Mouse (Mus musculus) kidney, embryonic 15.5 days (tissue): ENCODE measurements around the gene Arap1. TPM values are rescaled to one million over a fixed set of nuclear protein-coding genes. Genes with fewer than 3 reads are reported as not detected.
A peak's percentile ranks its signal among the peaks of the same experiment; 100 is the strongest.

Experiments used
- ATAC-seq: fragments of 200-750 bp; cut with Nextera tagmentation; replicated peaks from 2 replicates; pipeline ENCODE4 v1.8.0; 2017; ENCODE audit warnings: moderate TSS enrichment; ENCODE audit not compliant: low FRiP score
- H3K27ac ChIP-seq: fragments of 300-500 bp; sonication (generic); 2 replicates; pipeline ENCODE4 v1.5.1; 2015; ENCODE audit warnings: mild to moderate bottlenecking, inconsistent platforms
- H3K27me3 ChIP-seq: fragments of 300-500 bp; sonication (generic); 2 replicates; pipeline ENCODE4 v1.6.1; 2015; ENCODE audit warnings: inconsistent platforms
- H3K36me3 ChIP-seq: fragments of 300-500 bp; sonication (generic); 2 replicates; pipeline ENCODE4 v1.6.1; 2015; ENCODE audit warnings: inconsistent platforms
- H3K4me1 ChIP-seq: fragments of 300-500 bp; sonication (generic); 2 replicates; pipeline ENCODE4 v1.6.1; 2015; ENCODE audit warnings: inconsistent platforms
- H3K4me2 ChIP-seq: fragments of 300-500 bp; sonication (generic); 2 replicates; pipeline ENCODE4 v1.6.1; 2015; ENCODE audit warnings: moderate library complexity, mild to moderate bottlenecking, inconsistent platforms
- H3K4me3 ChIP-seq: fragments of 300-500 bp; sonication (generic); replicated peaks from 2 replicates; pipeline ENCODE4 v1.5.1; 2015; ENCODE audit warnings: mild to moderate bottlenecking, inconsistent platforms
- H3K9ac ChIP-seq: fragments of 300-500 bp; sonication (generic); 2 replicates; pipeline ENCODE4 v1.6.1; 2015; ENCODE audit warnings: mild to moderate bottlenecking, inconsistent platforms
- H3K9me3 ChIP-seq: fragments of 300-500 bp; sonication (generic); replicated peaks from 2 replicates; pipeline ENCODE4 v1.6.1; 2016; ENCODE audit warnings: inconsistent platforms
- WGBS: fragments of 180-500 bp; shearing (Covaris S2); methylation state at CpG from one replicate; pipeline ENCODE4 v1.1.7; 2015; ENCODE audit warnings: mixed read lengths; 5-methylcytosine and 5-hydroxymethylcytosine counted together
- polyA plus RNA-seq: library from polyadenylated mRNA; unstranded; fragments of >200 nt; fragmentation: Nextera tagmentation; extraction: Ambion mirVana; gene quantifications from 2 replicates; pipeline ENCODE4 v1.2.1, GENCODE M21; 2015

Gene Arap1
- polyA plus RNA-seq, 1 experiment from 2014 or later: 97.1 TPM

DNA sequence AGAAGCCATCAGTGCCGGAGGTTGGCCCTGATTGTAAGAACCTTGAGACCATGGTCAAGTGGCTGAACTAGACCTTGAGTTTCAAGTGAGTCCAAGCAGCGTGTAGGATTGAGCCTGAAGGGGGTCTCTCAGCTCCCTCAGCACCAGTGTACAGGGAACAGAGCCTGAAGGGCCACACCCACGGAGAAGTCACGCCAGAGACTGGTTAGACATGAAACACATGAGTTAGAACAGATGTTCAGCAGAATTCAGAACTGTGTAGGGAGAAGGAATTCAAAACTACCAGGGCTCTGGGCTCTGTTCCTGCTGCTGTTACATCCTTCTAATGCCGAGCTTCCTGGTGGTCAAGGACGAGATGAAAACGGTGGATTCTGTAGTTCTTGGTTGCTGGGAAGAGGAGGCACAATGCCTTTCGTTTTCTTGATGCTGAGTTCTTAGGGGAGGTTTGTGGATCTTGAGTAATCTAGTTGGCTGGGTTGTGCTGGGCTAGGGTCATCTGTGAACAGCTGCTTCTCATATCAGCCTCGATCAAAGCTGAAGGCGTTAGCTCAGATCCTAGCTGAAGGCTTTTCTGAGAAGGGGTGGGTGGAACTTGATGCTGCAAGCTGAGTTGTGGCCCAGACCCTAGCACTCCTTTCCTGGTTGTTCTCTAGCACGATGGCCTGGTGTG lies 62.5 kb downstream of the Arap1 start, which contains the start of gene Gm45837:
Gm45837 (plus strand) TSS at position 620 of the 670 bp plus-strand sequence.
- H3K4me2 ChIP-seq: no peak within 1 kb of the TSS
- no peaks in the 10 kb centered on the region for H3K9me3 ChIP-seq
- WGBS: 67% methylated on average over 11 of the region's 11 CpGs
- peaks cover 52% of the 10 kb centered on the region for H3K36me3 ChIP-seq
- H3K4me3 ChIP-seq: no peak within 1 kb of the TSS
- H3K27ac ChIP-seq: no peak within 1 kb of the TSS
- H3K4me1 ChIP-seq: peaks cover 21% of the 10 kb centered on the region
- H3K9ac ChIP-seq: no peak within 1 kb of the TSS
- ATAC-seq: no peak
- no peaks in the 10 kb centered on the region for H3K27me3 ChIP-seq

DNA sequence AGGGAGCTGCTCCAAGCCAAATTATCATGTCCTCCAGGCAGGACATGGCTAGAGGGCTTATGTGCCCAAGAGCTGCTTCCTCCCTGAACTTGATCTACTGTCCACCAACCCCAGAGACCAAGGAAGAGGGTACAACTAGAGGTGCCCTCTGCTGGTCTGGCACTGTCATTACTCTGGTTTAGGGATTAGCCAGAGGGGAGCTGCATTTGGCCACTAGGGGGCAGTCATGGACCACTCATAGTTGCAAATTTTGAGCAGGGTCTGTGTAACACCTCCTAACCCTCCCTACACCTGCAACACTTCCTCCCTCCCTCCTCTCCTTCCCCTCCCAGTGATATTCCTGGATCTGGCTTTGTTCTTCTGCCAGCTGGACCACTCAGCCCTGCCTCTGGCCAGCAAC lies 64.9 kb downstream of the Arap1 start:
- H3K27ac ChIP-seq: no peak overlapping the region
- no peak overlapping the region for H3K4me2 ChIP-seq
- H3K4me3 ChIP-seq: no peak overlapping the region
- peaks cover 31% of the 10 kb centered on the region for H3K4me1 ChIP-seq
- peaks cover 5% of the 10 kb centered on the region; the same call in 1 of the 2 replicates for H3K27me3 ChIP-seq
- no peaks in the 10 kb centered on the region for H3K9me3 ChIP-seq
- peaks cover 34% of the 10 kb centered on the region for H3K36me3 ChIP-seq
- no peak overlapping the region for H3K9ac ChIP-seq
- no peak for ATAC-seq

DNA sequence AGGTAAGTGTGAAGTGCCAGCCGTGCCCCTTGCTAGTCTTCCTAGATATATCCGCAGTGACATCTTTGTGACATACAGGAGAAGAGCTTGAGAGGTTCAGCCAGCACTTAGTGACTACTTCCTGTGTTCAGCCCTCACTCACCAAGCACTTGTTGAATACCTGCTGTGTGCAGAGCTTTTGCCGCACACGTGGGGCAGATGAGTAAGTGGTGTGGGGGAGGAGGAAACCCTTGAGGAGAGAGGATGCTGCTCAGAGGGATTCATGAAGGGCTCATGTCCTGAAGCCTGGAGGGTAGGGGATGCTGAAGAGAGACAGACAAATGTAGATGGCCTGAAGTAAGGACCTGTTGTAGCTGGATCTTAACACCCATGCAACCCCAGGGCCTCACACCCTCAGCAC lies 66.3 kb downstream of the Arap1 start:
- H3K4me1 ChIP-seq: peaks cover 31% of the 10 kb centered on the region
- no peaks in the 10 kb centered on the region for H3K9me3 ChIP-seq
- no peak overlapping the region for H3K9ac ChIP-seq
- ATAC-seq: no peak
- 46% methylated on average over 4 of the region's 4 CpGs for WGBS
- no peak overlapping the region for H3K27ac ChIP-seq
- no peak overlapping the region for H3K4me2 ChIP-seq
- H3K4me3 ChIP-seq: no peak overlapping the region
- H3K27me3 ChIP-seq: peaks cover 9% of the 10 kb centered on the region; the same call in 1 of the 2 replicates
- H3K36me3 ChIP-seq: peaks cover 20% of the 10 kb centered on the region

DNA sequence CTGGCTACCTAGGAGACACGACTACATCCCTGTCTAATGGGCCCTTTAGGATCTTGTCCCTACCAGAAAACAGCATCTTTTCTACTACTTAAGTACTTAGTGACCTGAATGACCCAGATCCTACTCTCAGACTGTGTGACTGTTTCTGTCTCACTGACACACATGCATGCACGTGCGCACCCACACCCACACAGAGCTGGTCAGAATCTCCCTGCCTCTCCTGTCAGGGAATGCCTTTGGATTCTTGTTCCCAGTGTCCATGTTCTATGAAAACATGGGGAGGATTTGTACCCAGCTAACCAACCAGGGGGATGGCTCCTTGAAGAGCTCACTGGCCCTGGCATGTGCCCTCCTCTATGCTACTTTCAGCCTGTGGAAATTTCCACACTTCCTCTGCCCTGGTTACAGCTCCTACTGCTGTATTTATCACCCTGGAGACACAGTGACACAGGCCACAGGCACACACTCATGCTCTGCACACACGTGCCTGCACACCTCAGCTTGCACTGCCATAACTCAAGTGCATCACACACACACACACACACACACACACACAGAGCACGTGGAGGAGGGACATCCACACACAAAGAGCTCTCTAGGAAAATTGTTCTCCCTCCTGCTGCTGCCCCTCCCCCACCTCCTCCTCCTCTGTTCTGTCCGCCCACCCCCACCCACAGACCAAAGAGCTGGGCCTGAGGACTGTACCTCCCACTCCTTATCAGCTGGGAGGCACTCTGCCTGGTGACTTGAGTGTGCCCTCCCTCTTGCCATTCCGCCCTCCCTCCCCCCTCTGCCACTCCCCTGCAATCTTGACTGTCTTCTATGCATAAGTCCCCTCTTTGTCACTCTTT lies 67.0 kb downstream of the Arap1 start:
- no peak overlapping the region for H3K4me2 ChIP-seq
- peaks cover 17% of the 10 kb centered on the region; the same call in 1 of the 2 replicates for H3K36me3 ChIP-seq
- ATAC-seq: peak; percentile 34
- no peak overlapping the region for H3K4me3 ChIP-seq
- H3K27me3 ChIP-seq: peaks cover 14% of the 10 kb centered on the region
- H3K27ac ChIP-seq: 0 out of 2 replicates have a peak overlapping the region, but pooled peaks have one; percentile 24
- H3K9ac ChIP-seq: no peak overlapping the region
- no peaks in the 10 kb centered on the region for H3K9me3 ChIP-seq
- peaks cover 34% of the 10 kb centered on the region for H3K4me1 ChIP-seq
- 23% methylated on average over 7 of the region's 7 CpGs for WGBS

DNA sequence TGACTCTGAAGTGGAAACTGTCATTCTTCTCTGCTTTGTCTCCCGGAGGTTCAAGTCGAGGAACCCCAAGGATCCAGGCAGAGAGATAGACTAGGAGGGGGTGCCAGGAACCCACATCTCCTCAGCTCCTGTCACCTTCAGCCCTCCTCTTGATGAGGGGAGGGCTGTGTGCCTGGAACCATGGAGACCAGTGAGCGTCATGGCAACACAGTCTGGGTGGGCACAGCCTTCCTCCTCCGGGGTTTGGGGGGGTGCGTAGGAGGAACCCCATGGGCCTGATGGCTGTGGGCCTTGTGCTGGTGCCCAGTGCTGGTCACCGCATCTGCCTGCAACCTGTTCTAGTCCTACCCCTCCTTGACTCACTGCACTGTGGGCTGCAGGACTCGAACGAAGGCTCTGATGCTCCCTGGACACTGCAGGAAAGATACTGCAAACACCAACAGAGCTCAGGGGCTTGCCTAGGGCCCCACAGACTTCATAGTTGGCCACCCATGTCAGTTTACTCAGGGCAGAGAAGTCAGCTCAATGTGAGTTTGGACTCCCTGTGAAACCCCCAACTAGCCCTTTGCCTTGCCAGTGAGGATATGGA lies 67.7 kb downstream of the Arap1 start:
- 35% methylated on average over 8 of the region's 8 CpGs for WGBS
- no peak overlapping the region for H3K9ac ChIP-seq

DNA sequence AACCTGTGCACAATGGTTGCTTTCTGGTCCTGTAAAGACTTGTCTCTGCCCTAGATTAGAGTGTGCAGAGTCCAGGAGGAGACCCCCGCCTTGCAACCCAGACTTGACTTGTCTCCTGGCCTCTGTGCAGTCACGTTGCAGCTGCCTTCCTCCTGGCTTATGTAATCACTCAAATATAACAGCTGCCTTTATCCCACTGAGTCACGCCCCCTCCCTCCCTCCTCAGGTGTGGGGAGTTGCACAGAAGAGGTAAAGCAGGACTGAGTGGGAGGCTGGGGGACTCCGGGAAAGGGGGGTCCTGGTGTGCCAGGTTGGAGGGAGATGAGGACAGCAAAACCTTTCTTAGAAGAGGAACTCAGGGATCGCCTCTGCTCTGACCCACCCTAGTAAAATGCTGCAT lies 68.5 kb downstream of the Arap1 start:
- WGBS: 62% methylated on average over 5 of the region's 5 CpGs
- no peak overlapping the region for H3K9ac ChIP-seq
- peaks cover 10% of the 10 kb centered on the region; the same call in 1 of the 2 replicates for H3K36me3 ChIP-seq
- H3K4me2 ChIP-seq: no peak overlapping the region
- no peak for ATAC-seq
- H3K27me3 ChIP-seq: peaks cover 20% of the 10 kb centered on the region
- no peaks in the 10 kb centered on the region for H3K9me3 ChIP-seq
- H3K27ac ChIP-seq: no peak overlapping the region
- H3K4me1 ChIP-seq: peaks cover 34% of the 10 kb centered on the region
- no peak overlapping the region for H3K4me3 ChIP-seq

More for the DNA sequence above, 67.7 kb downstream of the Arap1 start:
- no peak overlapping the region for H3K4me2 ChIP-seq
- 0 out of 2 replicates have a peak overlapping the region, but pooled peaks have one; percentile 24 for H3K27ac ChIP-seq
- H3K4me3 ChIP-seq: no peak overlapping the region
- no peak for ATAC-seq
- peaks cover 13% of the 10 kb centered on the region; the same call in 1 of the 2 replicates for H3K36me3 ChIP-seq
- peaks cover 20% of the 10 kb centered on the region for H3K27me3 ChIP-seq
- H3K9me3 ChIP-seq: no peaks in the 10 kb centered on the region
- peaks cover 34% of the 10 kb centered on the region for H3K4me1 ChIP-seq

DNA sequence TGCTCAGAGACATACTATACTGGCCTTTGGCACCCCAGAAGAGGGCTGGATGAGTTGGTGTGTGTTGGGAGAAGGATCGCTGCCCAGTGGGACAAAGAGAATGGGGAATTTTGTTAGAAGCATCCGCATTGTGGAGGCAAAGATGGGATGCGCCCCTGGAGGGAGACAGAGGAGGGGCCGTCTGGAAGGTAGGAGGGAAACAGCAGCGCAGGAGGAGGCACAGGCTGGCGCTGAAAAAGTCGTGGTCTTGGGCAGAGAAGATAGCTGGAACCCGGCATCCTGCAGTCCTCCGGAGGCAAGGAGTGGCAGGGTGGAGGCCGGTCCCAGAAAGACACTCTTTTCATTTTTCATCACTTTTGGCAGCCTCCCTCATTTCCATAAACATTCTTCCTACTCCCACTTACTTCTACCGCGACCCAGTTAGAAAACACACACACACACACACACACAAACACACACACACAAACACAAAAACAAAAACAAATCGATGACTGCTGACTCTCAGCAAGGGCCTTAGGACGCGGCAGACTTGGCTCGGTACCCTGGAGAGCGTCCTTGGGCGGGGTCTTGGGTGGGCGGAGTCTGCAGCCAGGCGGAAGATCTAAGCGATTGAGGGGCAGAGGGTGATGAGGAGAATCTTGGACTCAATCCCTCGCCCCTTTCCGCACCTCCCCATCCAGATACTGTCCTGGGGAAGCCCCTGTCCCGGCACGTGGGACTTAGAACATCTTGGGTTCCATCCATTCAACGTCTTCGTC lies 71.3 kb downstream of the Arap1 start:
- H3K4me1 ChIP-seq: peaks cover 25% of the 10 kb centered on the region
- H3K27me3 ChIP-seq: peaks cover 27% of the 10 kb centered on the region
- no peaks in the 10 kb centered on the region for H3K36me3 ChIP-seq
- 4% methylated on average over 27 of the region's 27 CpGs for WGBS
- no peak overlapping the region for H3K9ac ChIP-seq
- H3K4me2 ChIP-seq: no peak overlapping the region
- no peak for ATAC-seq
- H3K4me3 ChIP-seq: no peak overlapping the region
- no peaks in the 10 kb centered on the region for H3K9me3 ChIP-seq
- H3K27ac ChIP-seq: no peak overlapping the region

DNA sequence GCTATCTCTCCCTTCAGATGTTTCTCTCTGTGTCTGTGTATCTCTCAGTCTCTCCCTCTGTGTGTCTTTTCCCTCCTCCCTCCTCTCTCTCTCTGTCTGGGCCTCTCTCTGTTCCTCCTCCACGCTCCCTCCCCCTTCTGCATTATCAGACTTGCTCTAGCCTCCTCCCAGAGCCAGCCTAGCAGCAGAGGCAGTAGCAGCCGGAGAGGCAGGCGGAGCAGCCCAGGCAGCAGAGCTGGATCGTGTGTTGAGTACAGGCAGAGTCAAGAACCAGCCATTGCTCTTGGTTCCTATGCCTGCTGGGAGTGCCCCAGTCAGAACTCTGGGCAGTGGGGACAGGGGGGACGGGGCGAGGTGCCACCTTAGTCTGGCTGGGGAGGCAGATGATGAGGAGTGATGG lies 73.7 kb downstream of the Arap1 start, which contains the start of gene Pde2a:
Pde2a (plus strand) TSS at position 163 of the 400 bp plus-strand sequence.
- H3K9ac ChIP-seq: no peak within 1 kb of the TSS
- 20% methylated on average over 6 of the region's 6 CpGs for WGBS
- H3K4me3 ChIP-seq: no peak within 1 kb of the TSS
- ATAC-seq: no peak
- no peak within 1 kb of the TSS for H3K27ac ChIP-seq
- no peaks in the 10 kb centered on the region for H3K9me3 ChIP-seq
- H3K27me3 ChIP-seq: peaks cover 27% of the 10 kb centered on the region
- peaks cover 6% of the 10 kb centered on the region; the same call in 1 of the 2 replicates for H3K4me1 ChIP-seq
- H3K36me3 ChIP-seq: no peaks in the 10 kb centered on the region
- H3K4me2 ChIP-seq: no peak within 1 kb of the TSS

DNA sequence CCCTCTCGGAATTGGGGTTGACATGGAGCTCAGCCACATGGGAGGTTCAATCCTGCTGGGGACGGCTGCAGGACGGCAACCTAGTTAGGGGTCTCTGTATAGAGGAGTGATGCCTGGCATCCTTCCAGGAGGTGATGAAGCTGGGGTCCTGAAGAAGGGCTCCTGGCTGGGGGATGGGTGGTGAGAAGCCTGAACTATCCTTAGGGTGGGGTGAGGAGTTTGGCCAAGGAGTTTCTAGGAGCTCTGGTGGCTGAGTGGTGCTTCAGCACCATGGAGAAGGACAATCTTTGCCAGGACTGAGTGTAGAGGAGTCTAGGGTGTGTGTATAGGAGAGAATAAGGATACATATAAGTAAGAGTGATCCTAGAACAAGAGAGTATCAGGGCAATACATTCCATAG lies 74.2 kb downstream of the Arap1 start:
- WGBS: 30% methylated on average over 3 of the region's 3 CpGs
- Histone ChIP-seq H3K27ac (no peak overlapping the region), H3K4me2 (no peak overlapping the region), H3K4me1 (peaks cover 6% of the 10 kb centered on the region; the same call in 1 of the 2 replicates), H3K36me3 (no peaks in the 10 kb centered on the region), H3K9me3 (no peaks in the 10 kb centered on the region), H3K9ac (no peak overlapping the region), H3K4me3 (no peak overlapping the region), H3K27me3 (peaks cover 27% of the 10 kb centered on the region)
- ATAC-seq: no peak

DNA sequence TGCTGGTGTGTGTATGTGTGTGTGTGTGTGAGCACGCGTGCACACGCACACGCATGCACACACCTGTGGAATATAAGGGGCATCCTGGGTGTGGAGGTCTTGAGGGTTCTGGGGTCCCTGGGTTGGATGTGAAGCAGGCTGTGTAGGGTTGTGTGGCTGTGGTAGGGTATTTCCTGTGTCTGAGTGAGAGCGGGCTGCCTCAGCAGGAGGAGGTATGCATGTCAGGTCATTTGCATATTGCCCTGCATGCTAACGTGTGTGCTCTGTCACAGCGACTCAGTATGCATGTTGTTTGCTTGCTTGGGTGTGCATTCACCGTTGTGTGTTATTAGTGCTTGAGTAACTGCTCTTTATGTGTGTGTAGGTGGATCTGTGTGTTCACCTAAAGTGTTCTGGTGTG lies 74.8 kb downstream of the Arap1 start:
- H3K4me2 ChIP-seq: no peak overlapping the region
- no peak overlapping the region for H3K9ac ChIP-seq
- no peak for ATAC-seq
- peaks cover 5% of the 10 kb centered on the region; the same call in 1 of the 2 replicates for H3K4me1 ChIP-seq
- no peak overlapping the region for H3K27ac ChIP-seq
- H3K4me3 ChIP-seq: no peak overlapping the region
- WGBS: 87% methylated on average over 8 of the region's 8 CpGs
- no peaks in the 10 kb centered on the region for H3K36me3 ChIP-seq
- no peaks in the 10 kb centered on the region for H3K9me3 ChIP-seq
- H3K27me3 ChIP-seq: peaks cover 23% of the 10 kb centered on the region

DNA sequence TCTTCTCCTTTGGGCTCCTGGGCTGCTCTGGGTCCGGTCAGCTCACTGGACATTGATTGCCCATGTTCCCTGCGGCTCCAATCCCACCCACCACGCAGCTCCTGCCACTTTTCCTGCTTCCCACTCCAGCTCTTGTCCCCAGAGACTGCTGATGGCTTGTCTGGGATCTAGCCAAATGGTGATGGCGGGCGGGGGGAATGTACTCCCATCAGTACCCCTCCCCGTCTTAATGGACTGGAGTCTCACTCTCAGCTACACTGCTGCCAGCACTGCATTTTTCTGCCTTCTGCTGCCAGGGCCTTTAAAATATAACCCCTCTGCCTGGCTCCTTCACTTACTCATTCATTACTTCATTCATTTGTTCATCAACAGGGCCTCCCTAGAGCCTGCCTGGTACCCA lies 76.1 kb downstream of the Arap1 start:
- ATAC-seq: no peak
- Histone ChIP-seq H3K9ac (no peak overlapping the region), H3K9me3 (no peaks in the 10 kb centered on the region), H3K4me3 (no peak overlapping the region), H3K36me3 (no peaks in the 10 kb centered on the region), H3K27ac (no peak overlapping the region), H3K4me1 (peaks cover 4% of the 10 kb centered on the region; the same call in 1 of the 2 replicates), H3K27me3 (peaks cover 19% of the 10 kb centered on the region), H3K4me2 (no peak overlapping the region)
- WGBS: 43% methylated on average over 6 of the region's 6 CpGs
